Mouse (Mus musculus): ENCODE results near the gene Ifrd2.

DNA sequence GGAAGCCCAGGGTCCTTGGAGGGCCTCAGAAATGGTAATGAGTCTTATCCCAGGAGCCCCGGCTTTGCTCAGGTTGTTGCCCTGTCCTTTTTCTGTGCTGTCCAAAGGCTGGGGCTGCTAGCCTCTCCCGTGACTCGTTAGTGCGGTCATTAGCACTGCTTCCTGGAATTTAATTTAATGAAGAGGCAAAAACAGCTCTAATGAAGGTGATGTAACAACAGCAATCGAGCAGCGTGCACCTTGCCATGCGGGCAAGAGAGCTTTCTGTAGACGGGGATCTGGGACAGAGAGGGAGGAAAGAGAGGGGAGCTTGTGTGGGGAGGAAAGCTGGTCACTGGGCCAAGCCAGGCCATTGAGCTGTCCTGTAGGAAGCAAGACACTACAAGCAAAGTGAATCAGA, 54.2 kb downstream of the Ifrd2 start:
- TF ChIP-seq CTCF (IDR thresholded peaks at IDR 0.05; ENCODE audit: control insufficient read depth, insufficient read depth, insufficient read length) (no peak), MAX (IDR thresholded peaks at IDR 0.05) (no peak), USF1 (IDR thresholded peaks at IDR 0.05; ENCODE audit: low read depth) (no peak), FOSL1 (IDR thresholded peaks at IDR 0.05; ENCODE audit: insufficient read depth, low read length, poor library complexity, severe bottlenecking) (no peak), MYOD1 (IDR thresholded peaks at IDR 0.05; ENCODE audit: control insufficient read depth, insufficient read length, low read depth) (no peak), MYOG (IDR thresholded peaks at IDR 0.05; ENCODE audit: control insufficient read depth, extremely low read depth, insufficient read length) (no peak)
